Mouse (Mus musculus) frontal cortex, postnatal 14 days (tissue): ENCODE data around the gene Gna14.

Experiments used
- DNase-seq, 2 experiments: peaks; one replicate each; pipeline ENCODE4 v3.0.0; 2022; ENCODE audit warnings: low spot score in 2 of 2

Gna14 gene

GRCm38 (mm10) chr19:16456181-16456580, 20.6 kb downstream of the Gna14 start:
- no peak for DNase-seq

GRCm38 (mm10) chr19:16457127-16457526, 21.6 kb downstream of the Gna14 start:
- DNase-seq: no peak

- no peak for DNase-seq
Measured at GRCm38 (mm10) chr19:16459317-16459716, 23.8 kb downstream of the Gna14 start.

GRCm38 (mm10) chr19:16460292-16460691, 24.7 kb downstream of the Gna14 start:
- no peak for DNase-seq

- no peak for DNase-seq
Measured at GRCm38 (mm10) chr19:16460831-16461230, 25.3 kb downstream of the Gna14 start.

GRCm38 (mm10) chr19:16462461-16462860, 26.9 kb downstream of the Gna14 start:
- no peak for DNase-seq

- no peak for DNase-seq
Measured at GRCm38 (mm10) chr19:16464730-16465129, 29.2 kb downstream of the Gna14 start.

- DNase-seq: no peak
Measured at GRCm38 (mm10) chr19:16468756-16469374, 33.3 kb downstream of the Gna14 start.

- no peak for DNase-seq
Measured at GRCm38 (mm10) chr19:16472655-16473054, 37.1 kb downstream of the Gna14 start.

GRCm38 (mm10) chr19:16477314-16477946, 41.9 kb downstream of the Gna14 start:
- DNase-seq: no peak

- no peak for DNase-seq
Measured at GRCm38 (mm10) chr19:16478186-16478607, 42.6 kb downstream of the Gna14 start.

GRCm38 (mm10) chr19:16482047-16482446, 46.5 kb downstream of the Gna14 start:
- DNase-seq: no peak

- DNase-seq: no peak
Measured at GRCm38 (mm10) chr19:16484237-16484636, 48.7 kb downstream of the Gna14 start.

- no peak for DNase-seq
Measured at GRCm38 (mm10) chr19:16484671-16485070, 49.1 kb downstream of the Gna14 start.

GRCm38 (mm10) chr19:16490756-16491155, 55.2 kb downstream of the Gna14 start:
- no peak for DNase-seq

GRCm38 (mm10) chr19:16491497-16491896, 55.9 kb downstream of the Gna14 start:
- DNase-seq: no peak

- DNase-seq: no peak
Measured at GRCm38 (mm10) chr19:16492453-16492852, 56.9 kb downstream of the Gna14 start.

GRCm38 (mm10) chr19:16494816-16495516, 59.4 kb downstream of the Gna14 start:
- no peak for DNase-seq

GRCm38 (mm10) chr19:16496016-16496415, 60.5 kb downstream of the Gna14 start:
- no peak for DNase-seq

- DNase-seq: no peak
Measured at GRCm38 (mm10) chr19:16502054-16502453, 66.5 kb downstream of the Gna14 start.

GRCm38 (mm10) chr19:16506711-16507364, 71.3 kb downstream of the Gna14 start:
- no peak for DNase-seq

- no peak for DNase-seq
Measured at GRCm38 (mm10) chr19:16510343-16511080, 75.0 kb downstream of the Gna14 start.
